ENCODE assay signal across 8 mouse cellular contexts in genomic region chr10:121462162-121462881, GRCm38 (mm10). TPM values are rescaled to one million over a fixed set of nuclear protein-coding genes. Genes with fewer than 3 reads are reported as not detected.
DNase-seq lines count a peak whose midpoint lies in the region; ATAC-seq and TF ChIP-seq lines count a peak whose summit lies in the region.

No protein-coding gene starts in this region.

- H3K36me3 ChIP-seq in embryonic facial prominence, embryonic 11.5 days (replicated peaks; ENCODE audit: control insufficient read depth, insufficient read depth, low read depth, low read length) = no peaks in the 10 kb centered on the region
- no peaks in the 10 kb centered on the region for H3K36me3 ChIP-seq in intestine, embryonic 15.5 days
- no peaks in the 10 kb centered on the region for H3K36me3 ChIP-seq in neural tube, embryonic 14.5 days (ENCODE audit: control insufficient read depth, insufficient read depth, low read length)

- no peaks in the 10 kb centered on the region for H3K9me3 ChIP-seq in embryonic facial prominence, embryonic 11.5 days (replicated peaks; ENCODE audit: control insufficient read depth, low read length)
- no peaks in the 10 kb centered on the region for H3K9me3 ChIP-seq in intestine, embryonic 15.5 days
- no peaks in the 10 kb centered on the region for H3K9me3 ChIP-seq in neural tube, embryonic 14.5 days (ENCODE audit: control insufficient read depth, low read length)

- H3K4me1 ChIP-seq in embryonic facial prominence, embryonic 11.5 days (ENCODE audit: control insufficient read depth, insufficient read depth, low read length) = peaks cover 3% of the 10 kb centered on the region; the same call in 1 of the 2 replicates
- H3K4me1 ChIP-seq in intestine, embryonic 15.5 days (replicated peaks) = peaks cover 47% of the 10 kb centered on the region
- peaks cover 14% of the 10 kb centered on the region; the same call in 1 of the 2 replicates for H3K4me1 ChIP-seq in neural tube, embryonic 14.5 days (ENCODE audit: control insufficient read depth, insufficient read depth, low read length)

- no peak for ATAC-seq in embryonic facial prominence, embryonic 11.5 days (replicated peaks; ENCODE audit: insufficient number of reproducible peaks, low FRiP score, low TSS enrichment, low read depth)
- ATAC-seq in intestine, embryonic 15.5 days = no peak
- ATAC-seq in neural tube, embryonic 14.5 days (ENCODE audit: low read depth) = no peak

- 56% methylated on average over 24 of the region's 24 CpGs for WGBS in embryonic facial prominence, embryonic 11.5 days
- WGBS in intestine, embryonic 15.5 days = 64% methylated on average over 24 of the region's 24 CpGs
- 60% methylated on average over 24 of the region's 24 CpGs for WGBS in neural tube, embryonic 14.5 days

- no peak for DNase-seq in left cerebral cortex, adult 2 months (ENCODE audit: extremely low spot score in 1 of 2, low spot score in 2 of 2)
- DNase-seq in left cerebral cortex, postnatal 36 days (ENCODE audit: low spot score in 2 of 2) = no peak
- DNase-seq in embryonic facial prominence, embryonic 11.5 days (ENCODE audit: low spot score) = peak; percentile 54
- DNase-seq in frontal cortex, postnatal 14 days (ENCODE audit: low spot score in 2 of 2) = no peak
- DNase-seq in adrenal gland, adult (ENCODE audit: inconsistent age in 2 of 2, low spot score in 1 of 2) = no peak
- DNase-seq in frontal cortex, adult 2 months (ENCODE audit: extremely low spot score in 1 of 2, low spot score in 1 of 2) = no peak

- intact Hi-C loops in left cerebral cortex, adult 2 months (cut with DNase I) = no loop called here
- intact Hi-C loops in left cerebral cortex, postnatal 36 days (cut with DNase I) = no loop called here

- H3K4me3 ChIP-seq in left cerebral cortex, adult 2 months = peak overlapping the region; percentile 40
- H3K4me3 ChIP-seq in embryonic facial prominence, embryonic 11.5 days (ENCODE audit: low read depth, low read length) = no peak overlapping the region
- H3K4me3 ChIP-seq in intestine, embryonic 15.5 days (replicated peaks) = no peak overlapping the region
- no peak overlapping the region for H3K4me3 ChIP-seq in neural tube, embryonic 14.5 days (ENCODE audit: low read depth, low read length)

- no peak overlapping the region for H3K9ac ChIP-seq in embryonic facial prominence, embryonic 11.5 days (replicated peaks; ENCODE audit: low read length)
- H3K9ac ChIP-seq in intestine, embryonic 15.5 days = no peak overlapping the region
- H3K9ac ChIP-seq in neural tube, embryonic 14.5 days (replicated peaks; ENCODE audit: low read depth, low read length) = no peak overlapping the region; the same call in 1 of the 2 replicates

- H3K4me2 ChIP-seq in embryonic facial prominence, embryonic 11.5 days (ENCODE audit: low read depth, low read length) = no peak overlapping the region
- H3K4me2 ChIP-seq in intestine, embryonic 15.5 days (replicated peaks) = no peak overlapping the region; the same call in 1 of the 2 replicates
- peak overlapping the region; percentile 12; the same call in 1 of the 2 replicates for H3K4me2 ChIP-seq in neural tube, embryonic 14.5 days (ENCODE audit: low read depth, low read length)

- peak overlapping the region; percentile 69; the same call in 1 of the 2 replicates for H3K27ac ChIP-seq in left cerebral cortex, adult 2 months
- H3K27ac ChIP-seq in embryonic facial prominence, embryonic 11.5 days (replicated peaks; ENCODE audit: low read depth, low read length) = 0 out of 2 replicates have a peak overlapping the region, but pooled peaks have one; percentile 4
- peak overlapping the region; percentile 66; the same call in 1 of the 2 replicates for H3K27ac ChIP-seq in intestine, embryonic 15.5 days
- peak overlapping the region; percentile 35; the same call in 1 of the 2 replicates for H3K27ac ChIP-seq in neural tube, embryonic 14.5 days (ENCODE audit: low read depth, low read length)

- TF ChIP-seq CTCF in left cerebral cortex, adult 2 months (IDR thresholded peaks at IDR 0.05) = no peak

- no peaks in the 10 kb centered on the region for H3K27me3 ChIP-seq in embryonic facial prominence, embryonic 11.5 days (ENCODE audit: control insufficient read depth, insufficient read depth, low read length)
- H3K27me3 ChIP-seq in intestine, embryonic 15.5 days (replicated peaks) = no peaks in the 10 kb centered on the region
- no peaks in the 10 kb centered on the region for H3K27me3 ChIP-seq in neural tube, embryonic 14.5 days (ENCODE audit: control insufficient read depth, insufficient read depth, low read length)

RNA-seq across cellular contexts. Expression of gene Rassf3, which starts 13.8 kb away (rescaled TPM):
- 10 to 100 TPM; 39.4 to 40.1 TPM for total RNA-seq in left cerebral cortex, adult 2 months (2021)
- 10 to 100 TPM; 30.8 to 47.3 TPM for total RNA-seq in left cerebral cortex, postnatal 36 days (2021)
- polyA plus RNA-seq in embryonic facial prominence, embryonic 11.5 days (2014; fragmentation: Nextera tagmentation; extraction: Ambion mirVana) = 20.6 and 21.4 TPM in 2 replicates
- polyA plus RNA-seq in intestine, embryonic 15.5 days (2015; fragmentation: Nextera tagmentation; extraction: Ambion mirVana) = 23.5 and 26.0 TPM in 2 replicates
- 4.1 and 6.9 TPM in 2 replicates for polyA plus RNA-seq in neural tube, embryonic 14.5 days (2014; fragmentation: Nextera tagmentation; extraction: Ambion mirVana)
- polyA plus RNA-seq in frontal cortex, adult 2 months (2012; rRNA removed) = 18.0 and 21.5 TPM in 2 replicates

Comparison
In these comparisons a context has a peak if more than half of its experiments do, and no peak if none do; other contexts are left out.
1. H3K27ac ChIP-seq: peak in every context shown above with its lines; median percentile 69 in left cerebral cortex, adult 2 months; 66 in intestine, embryonic 15.5 days; 35 in neural tube, embryonic 14.5 days; 4 in embryonic facial prominence, embryonic 11.5 days.